Mouse (Mus musculus): ENCODE results near the gene Olfr2.
"Not testable (repeated sequence)": the region's sequence is repeated elsewhere in the genome, so short reads cannot be mapped to it uniquely, and the experiment has no call there.

The Olfr2 gene

GRCm38 (mm10) chr7:107005972-107006371, at the start of gene Olfr2:
Gene Olfr2, minus strand, starts transcription at chr7:107006072.
- no peak for DNase-seq

DNA sequence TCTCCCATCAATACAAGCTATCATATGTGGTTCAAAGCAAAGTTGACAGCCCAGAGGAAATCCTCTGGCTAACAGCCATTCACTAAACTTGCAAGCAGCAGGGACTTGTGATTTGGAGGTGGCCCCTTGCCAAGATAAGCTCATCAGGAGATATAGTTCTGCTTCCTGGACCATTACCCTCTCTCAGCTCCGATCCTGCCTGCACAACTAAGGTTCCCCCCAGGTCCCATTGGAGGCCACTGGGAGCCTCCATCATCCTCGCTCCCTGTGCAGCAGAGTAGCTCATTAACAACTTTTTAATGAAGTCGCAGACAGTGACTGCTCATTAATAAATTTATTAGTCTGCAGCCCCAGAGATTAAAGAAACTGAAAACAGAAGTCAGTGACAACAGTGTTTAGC, 41.7 kb upstream of the Olfr2 start:
- no peak for DNase-seq

DNA sequence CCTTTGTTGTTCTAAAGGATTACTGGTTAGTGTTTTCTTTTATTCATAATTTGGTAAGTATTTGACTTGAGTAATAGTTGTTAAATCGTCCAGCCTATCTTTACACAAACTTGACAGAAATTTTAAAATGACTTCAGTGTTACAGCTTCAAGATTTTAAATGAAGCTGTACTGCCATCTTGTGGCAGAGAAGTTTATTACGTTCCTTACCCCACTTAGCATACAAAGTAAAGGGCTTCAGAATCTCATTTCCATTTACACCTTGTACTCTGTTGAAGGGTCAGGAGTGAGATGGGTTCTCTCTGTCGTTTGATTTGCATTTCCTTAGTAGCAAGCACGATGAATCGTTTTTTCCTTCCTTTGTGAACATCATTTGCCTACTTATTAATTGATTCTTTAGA, 40.0 kb upstream of the Olfr2 start:
- DNase-seq, result peak; percentile 11

DNA sequence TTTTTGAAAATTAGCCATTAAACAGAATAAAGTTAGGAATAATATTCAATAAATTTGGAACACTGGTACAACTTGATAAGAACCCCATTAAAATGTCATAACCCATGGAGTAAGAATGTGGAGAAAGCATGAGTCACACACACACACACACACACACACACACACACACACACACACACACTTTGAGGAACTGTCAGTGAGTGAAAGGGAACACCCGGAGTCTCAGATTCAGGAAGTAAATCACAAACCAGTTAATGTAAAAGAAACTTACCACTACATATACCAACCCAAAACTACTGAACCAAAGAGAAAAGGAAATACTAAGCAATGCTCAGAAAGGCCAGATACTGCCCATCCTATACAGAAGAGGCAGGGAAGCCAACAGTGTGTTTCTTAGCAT, 38.5 kb upstream of the Olfr2 start:
- no peak for DNase-seq

- DNase-seq, result no peak
Observed at GRCm38 (mm10) chr7:107043136-107043535, 37.3 kb upstream of the Olfr2 start.

DNA sequence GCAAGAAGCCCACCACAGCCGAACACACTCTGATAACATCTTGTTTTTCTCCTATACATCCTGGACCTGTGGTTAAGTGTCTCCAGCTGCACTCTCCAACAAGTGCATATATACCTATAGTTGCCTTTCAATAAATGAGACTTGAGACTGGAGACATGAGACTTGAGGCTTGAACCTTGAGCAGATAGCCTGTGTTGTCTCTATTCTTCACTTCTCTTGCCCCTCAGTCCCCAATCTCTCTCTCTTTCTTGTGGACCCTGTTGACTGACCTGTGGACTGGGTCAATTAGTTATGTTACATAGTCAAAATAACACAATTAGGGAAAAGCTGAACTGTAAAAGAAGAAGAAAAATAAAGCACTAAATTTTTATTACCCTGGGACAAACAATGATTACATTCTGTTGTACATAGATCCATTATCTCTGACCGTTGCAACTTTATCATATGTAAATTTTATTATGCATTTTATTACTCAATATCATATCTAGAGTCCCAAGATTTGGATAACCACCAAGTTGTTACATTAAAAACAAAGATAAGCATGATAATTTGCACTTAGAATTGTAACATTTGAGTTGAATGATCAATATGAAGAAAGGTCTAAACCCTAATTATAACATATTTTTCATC, 34.2 kb upstream of the Olfr2 start:
- no peak for DNase-seq

DNA sequence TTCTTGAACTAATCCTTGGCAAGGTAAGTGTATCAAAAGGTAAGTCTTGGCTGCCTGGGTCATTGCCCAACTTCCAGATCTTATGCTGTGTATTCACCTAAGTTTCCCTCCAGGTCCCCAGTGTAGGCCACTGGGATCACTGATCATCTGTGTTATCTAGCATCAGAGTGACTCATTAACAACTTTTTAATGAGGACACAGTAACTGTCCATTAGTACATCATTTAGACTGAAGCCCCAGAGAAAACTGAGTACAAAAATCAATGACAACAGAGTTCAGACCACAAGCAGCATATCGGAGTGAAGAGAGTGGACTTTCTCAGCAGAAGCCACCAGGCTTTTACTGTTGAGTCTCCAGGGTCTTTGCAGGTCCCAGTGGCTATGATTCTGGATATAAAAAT, 25.0 kb upstream of the Olfr2 start, which contains the start of gene Olfr713:
Gene Olfr713, plus strand, starts transcription at position 301 of the 400 bp plus-strand sequence.
- DNase-seq, result no peak

GRCm38 (mm10) chr7:107004169-107004568, 1.7 kb downstream of the Olfr2 start:
- DNase-seq, result no peak

GRCm38 (mm10) chr7:107000798-107001197, 5.1 kb downstream of the Olfr2 start:
- DNase-seq, result no peak

GRCm38 (mm10) chr7:106985236-106985635, 20.6 kb downstream of the Olfr2 start:
- no peak for DNase-seq

GRCm38 (mm10) chr7:106975353-106975752, 30.5 kb downstream of the Olfr2 start, which contains the start of gene Olfr711:
Gene Olfr711, minus strand, starts transcription at chr7:106975453.
- DNase-seq, result no peak

DNA sequence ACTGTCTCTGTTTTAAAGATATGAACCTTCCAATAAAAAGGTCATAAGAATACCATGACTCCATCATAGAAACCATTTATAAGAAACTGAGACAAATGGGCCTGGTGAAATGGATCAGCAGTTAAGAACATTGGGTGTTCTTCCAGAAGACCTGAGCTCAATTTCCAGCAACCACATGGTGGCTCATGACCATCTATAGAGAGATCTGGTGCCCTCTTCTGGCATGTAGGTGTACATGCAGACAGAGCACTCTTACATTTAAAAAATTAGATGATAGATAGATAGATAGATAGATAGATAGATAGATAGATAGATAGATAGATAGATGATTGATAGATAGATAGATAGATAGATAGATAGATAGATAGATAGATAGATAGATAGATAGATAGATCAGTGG, 38.4 kb downstream of the Olfr2 start:
- DNase-seq, result not testable (repeated sequence)

GRCm38 (mm10) chr7:106963837-106964236, 42.0 kb downstream of the Olfr2 start, which contains the start of gene Olfr6:
Gene Olfr6, minus strand, starts transcription at chr7:106963937.
- no peak for DNase-seq

GRCm38 (mm10) chr7:106948212-106948611, 57.7 kb downstream of the Olfr2 start, which contains the start of gene Olfr710:
Gene Olfr710, minus strand, starts transcription at chr7:106948312.
- DNase-seq, result no peak

Measured in right cerebral cortex, postnatal 4 days (tissue).